Mouse (Mus musculus): ENCODE results near the gene Arfgap1. TPM values are rescaled to one million over a fixed set of nuclear protein-coding genes. Genes with fewer than 3 reads are reported as not detected.

The Arfgap1 gene
- polyA plus RNA-seq, 1 experiment from 2014 or later = 124 TPM

- Histone ChIP-seq H3K4me2 (peak overlapping the region; percentile 82), H3K27me3 (replicated peaks) (no peaks in the 10 kb centered on the region), H3K9me3 (replicated peaks) (no peaks in the 10 kb centered on the region), H3K36me3 (no peaks in the 10 kb centered on the region), H3K4me3 (replicated peaks) (peak overlapping the region; percentile 65), H3K9ac (replicated peaks) (peak overlapping the region; percentile 78), H3K27ac (replicated peaks) (peak overlapping the region; percentile 92), H3K4me1 (peaks cover 39% of the 10 kb centered on the region)
- no peak for ATAC-seq (ENCODE audit: low FRiP score)
- 8% methylated on average over 2 of the region's 2 CpGs for WGBS
These were observed 13.4 kb upstream of the Arfgap1 start for GRCm38 (mm10) chr2:180953638-180954037.

GRCm38 (mm10) chr2:180954061-180955047 is 12.7 kb upstream of the Arfgap1 start, which contains the start of gene Nkain4:
Nkain4 (minus strand) TSS chr2:180954699.
- no peaks in the 10 kb centered on the region for H3K9me3 ChIP-seq (replicated peaks)
- peak within 1 kb of the TSS; percentile 78 for H3K9ac ChIP-seq (replicated peaks)
- no peaks in the 10 kb centered on the region for H3K27me3 ChIP-seq (replicated peaks)
- H3K27ac ChIP-seq (replicated peaks) = peak within 1 kb of the TSS; percentile 92
- peaks cover 39% of the 10 kb centered on the region for H3K4me1 ChIP-seq
- peak; percentile 94 for ATAC-seq (ENCODE audit: low FRiP score)
- H3K4me3 ChIP-seq (replicated peaks) = peak within 1 kb of the TSS; percentile 65
- no peaks in the 10 kb centered on the region for H3K36me3 ChIP-seq
- under 1% methylated on average over 52 of the region's 52 CpGs for WGBS
- H3K4me2 ChIP-seq = peak within 1 kb of the TSS; percentile 82

- ATAC-seq (ENCODE audit: low FRiP score) = no peak
- Histone ChIP-seq H3K4me1 (peaks cover 7% of the 10 kb centered on the region), H3K27me3 (replicated peaks) (no peaks in the 10 kb centered on the region), H3K27ac (replicated peaks) (no peak overlapping the region), H3K36me3 (no peaks in the 10 kb centered on the region), H3K9ac (replicated peaks) (no peak overlapping the region), H3K4me2 (no peak overlapping the region), H3K9me3 (replicated peaks) (no peaks in the 10 kb centered on the region), H3K4me3 (replicated peaks) (no peak overlapping the region)
- WGBS = 69% methylated on average over 7 of the region's 7 CpGs
These were observed 7.4 kb upstream of the Arfgap1 start for GRCm38 (mm10) chr2:180959605-180960004.

- H3K4me1 ChIP-seq = 0 out of 2 replicates have a peak, but pooled peaks cover 1% of the 10 kb centered on the region
- no peaks in the 10 kb centered on the region for H3K36me3 ChIP-seq
- 78% methylated on average over 3 of the region's 3 CpGs for WGBS
- H3K27ac ChIP-seq (replicated peaks) = no peak overlapping the region
- H3K9me3 ChIP-seq (replicated peaks) = no peaks in the 10 kb centered on the region
- H3K4me3 ChIP-seq (replicated peaks) = no peak overlapping the region
- no peaks in the 10 kb centered on the region for H3K27me3 ChIP-seq (replicated peaks)
- H3K9ac ChIP-seq (replicated peaks) = no peak overlapping the region
- H3K4me2 ChIP-seq = no peak overlapping the region
- ATAC-seq (ENCODE audit: low FRiP score) = no peak
These were observed 6.8 kb upstream of the Arfgap1 start for GRCm38 (mm10) chr2:180960187-180960586.

GRCm38 (mm10) chr2:180962616-180963308 is 4.3 kb upstream of the Arfgap1 start:
- no peak for ATAC-seq (ENCODE audit: low FRiP score)
- H3K4me3 ChIP-seq (replicated peaks) = no peak overlapping the region
- no peak overlapping the region for H3K4me2 ChIP-seq
- no peaks in the 10 kb centered on the region for H3K27me3 ChIP-seq (replicated peaks)
- H3K9ac ChIP-seq (replicated peaks) = no peak overlapping the region
- H3K36me3 ChIP-seq = no peaks in the 10 kb centered on the region
- H3K27ac ChIP-seq (replicated peaks) = no peak overlapping the region
- WGBS = 86% methylated on average over 2 of the region's 2 CpGs
- no peaks in the 10 kb centered on the region for H3K9me3 ChIP-seq (replicated peaks)
- peaks cover 9% of the 10 kb centered on the region for H3K4me1 ChIP-seq

GRCm38 (mm10) chr2:180963956-180964355 is 3.1 kb upstream of the Arfgap1 start:
- Histone ChIP-seq H3K4me3 (replicated peaks) (no peak overlapping the region), H3K27ac (replicated peaks) (no peak overlapping the region), H3K9ac (replicated peaks) (no peak overlapping the region), H3K4me1 (peaks cover 21% of the 10 kb centered on the region), H3K9me3 (replicated peaks) (no peaks in the 10 kb centered on the region), H3K36me3 (0 out of 2 replicates have a peak, but pooled peaks cover under 1% of the 10 kb centered on the region), H3K27me3 (replicated peaks) (no peaks in the 10 kb centered on the region), H3K4me2 (no peak overlapping the region)
- ATAC-seq (ENCODE audit: low FRiP score) = no peak
- 6% methylated on average over 5 of the region's 5 CpGs for WGBS

- H3K36me3 ChIP-seq = peaks cover 13% of the 10 kb centered on the region
- H3K4me1 ChIP-seq = peaks cover 24% of the 10 kb centered on the region
- no peaks in the 10 kb centered on the region for H3K27me3 ChIP-seq (replicated peaks)
- peak overlapping the region; percentile 90 for H3K27ac ChIP-seq (replicated peaks)
- no peaks in the 10 kb centered on the region for H3K9me3 ChIP-seq (replicated peaks)
- 11% methylated on average over 14 of the region's 14 CpGs for WGBS
- peak overlapping the region; percentile 79 for H3K4me3 ChIP-seq (replicated peaks)
- peak overlapping the region; percentile 89 for H3K4me2 ChIP-seq
- ATAC-seq (ENCODE audit: low FRiP score) = 0 out of 2 replicates have a peak, but pooled peaks have one; percentile 49
- peak overlapping the region; percentile 89 for H3K9ac ChIP-seq (replicated peaks)
These were observed 738 bp upstream of the Arfgap1 start for GRCm38 (mm10) chr2:180966092-180966882.

- Histone ChIP-seq H3K27ac (replicated peaks) (no peak overlapping the region), H3K27me3 (replicated peaks) (no peaks in the 10 kb centered on the region), H3K9ac (replicated peaks) (no peak overlapping the region), H3K36me3 (peaks cover 77% of the 10 kb centered on the region), H3K9me3 (replicated peaks) (no peaks in the 10 kb centered on the region), H3K4me3 (replicated peaks) (no peak overlapping the region), H3K4me1 (no peaks in the 10 kb centered on the region), H3K4me2 (no peak overlapping the region)
- WGBS = 79% methylated on average over 6 of the region's 6 CpGs
- ATAC-seq (ENCODE audit: low FRiP score) = no peak
These were observed 14.1 kb downstream of the Arfgap1 start for GRCm38 (mm10) chr2:180981133-180981532.

- Histone ChIP-seq H3K27ac (replicated peaks) (no peak overlapping the region), H3K27me3 (replicated peaks) (no peaks in the 10 kb centered on the region), H3K9me3 (replicated peaks) (no peaks in the 10 kb centered on the region), H3K9ac (replicated peaks) (no peak overlapping the region), H3K4me2 (no peak overlapping the region), H3K36me3 (peaks cover 32% of the 10 kb centered on the region), H3K4me3 (replicated peaks) (no peak overlapping the region), H3K4me1 (peaks cover 17% of the 10 kb centered on the region)
- ATAC-seq (ENCODE audit: low FRiP score) = no peak
- 80% methylated on average over 2 of the region's 2 CpGs for WGBS
These were observed 18.6 kb downstream of the Arfgap1 start for GRCm38 (mm10) chr2:180985635-180986034.

GRCm38 (mm10) chr2:180986449-180986848 is 19.4 kb downstream of the Arfgap1 start, which contains the start of gene Col20a1:
Col20a1 (plus strand) TSS chr2:180986535.
- Histone ChIP-seq H3K27ac (replicated peaks) (no peak within 1 kb of the TSS), H3K4me1 (peaks cover 17% of the 10 kb centered on the region), H3K27me3 (replicated peaks) (no peaks in the 10 kb centered on the region), H3K9ac (replicated peaks) (no peak within 1 kb of the TSS), H3K9me3 (replicated peaks) (no peaks in the 10 kb centered on the region), H3K4me2 (no peak within 1 kb of the TSS), H3K4me3 (replicated peaks) (no peak within 1 kb of the TSS), H3K36me3 (peaks cover 24% of the 10 kb centered on the region)
- ATAC-seq (ENCODE audit: low FRiP score) = no peak
- 68% methylated on average over 2 of the region's 2 CpGs for WGBS

- no peak overlapping the region for H3K4me3 ChIP-seq (replicated peaks)
- no peak overlapping the region for H3K4me2 ChIP-seq
- ATAC-seq (ENCODE audit: low FRiP score) = no peak
- no peak overlapping the region for H3K9ac ChIP-seq (replicated peaks)
- peaks cover 19% of the 10 kb centered on the region for H3K36me3 ChIP-seq
- 67% methylated on average over 1 of the region's 1 CpGs for WGBS
- H3K9me3 ChIP-seq (replicated peaks) = no peaks in the 10 kb centered on the region
- no peak overlapping the region for H3K27ac ChIP-seq (replicated peaks)
- peaks cover 17% of the 10 kb centered on the region for H3K4me1 ChIP-seq
- H3K27me3 ChIP-seq (replicated peaks) = no peaks in the 10 kb centered on the region
These were observed 20.0 kb downstream of the Arfgap1 start for GRCm38 (mm10) chr2:180987001-180987400.

Data from neural tube, embryonic 15.5 days (tissue).